Mouse (Mus musculus) G1E (cell line): ENCODE results near the gene Gart.

Source experiments
- CTCF ChIP-seq: IDR thresholded peaks from 2 replicates; pipeline ENCODE4 v1.5.1; 2012; ENCODE audit warnings: low read depth, low read length, inconsistent platforms, mixed read lengths
- POLR2AphosphoS5 ChIP-seq: IDR thresholded peaks from 2 replicates; pipeline ENCODE4 v1.6.1; 2012; ENCODE audit warnings: low read depth, low read length, inconsistent platforms; ENCODE audit not compliant: insufficient replicate concordance

GRCm38 (mm10) chr16:91627831-91628230 is 18.9 kb downstream of the Gart start:
- TF ChIP-seq POLR2AphosphoS5 (no peak; the same call in 1 of the 2 replicates), CTCF (no peak)
